Mouse (Mus musculus) urinary bladder, postnatal 14 days (tissue): ENCODE data around the gene Cmtm2a.
"Not testable (repeated sequence)": the region's sequence is repeated elsewhere in the genome, so short reads cannot be mapped to it uniquely, and the experiment has no call there.

ENCODE experiments used
- DNase-seq: peaks from one replicate; pipeline ENCODE4 v3.0.0; 2021; ENCODE audit warnings: low spot score

Gene Cmtm2a

DNA sequence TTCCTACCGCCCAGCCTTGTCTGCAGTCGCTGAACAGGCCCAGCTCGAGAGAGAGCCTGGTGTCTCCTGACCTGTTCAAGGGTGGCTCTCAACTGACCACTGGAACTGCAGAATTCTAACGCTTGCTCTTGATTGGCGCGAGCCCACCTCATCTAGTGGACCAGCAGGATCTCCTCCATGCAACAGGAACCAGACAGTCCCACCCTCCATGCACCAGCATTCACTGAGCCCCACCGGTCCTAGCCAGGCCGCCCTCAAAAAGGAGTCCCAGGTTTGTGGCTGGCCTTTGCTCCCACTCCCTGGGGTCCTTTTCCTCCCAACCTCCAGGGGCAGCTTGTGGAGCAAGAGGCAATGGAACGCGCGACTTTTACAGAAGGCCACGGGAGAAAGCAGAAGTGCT is at the start of gene Cmtm2a:
Cmtm2a (minus strand) TSS at position 101 of the 400 bp plus-strand sequence.
- not testable (repeated sequence) for DNase-seq

- no peak for DNase-seq
Measured at GRCm38 (mm10) chr8:104342426-104342825, 49.4 kb upstream of the Cmtm2a start.

DNA sequence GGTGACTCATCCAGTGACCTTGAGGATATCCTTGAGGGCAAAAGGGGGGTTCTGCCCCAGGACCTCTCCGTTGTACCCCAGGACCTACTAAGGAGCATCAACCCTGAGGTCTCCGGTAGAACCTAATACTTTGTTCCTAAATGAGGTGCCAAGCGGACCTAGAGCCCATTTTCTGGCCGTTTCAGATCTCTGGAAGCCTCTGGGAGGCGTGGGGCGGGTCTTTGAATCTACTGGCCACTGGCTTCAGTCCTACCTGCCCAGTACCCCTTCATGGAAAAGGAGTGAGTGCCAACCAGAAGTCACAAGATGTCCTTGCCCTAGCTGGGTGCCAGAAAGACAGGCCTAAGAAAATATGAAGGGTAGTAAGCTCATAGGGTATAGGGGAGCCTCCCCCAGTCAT is 48.7 kb upstream of the Cmtm2a start:
- no peak for DNase-seq

- peak; percentile 78 for DNase-seq
Measured at GRCm38 (mm10) chr8:104341106-104341561, 48.2 kb upstream of the Cmtm2a start.

DNA sequence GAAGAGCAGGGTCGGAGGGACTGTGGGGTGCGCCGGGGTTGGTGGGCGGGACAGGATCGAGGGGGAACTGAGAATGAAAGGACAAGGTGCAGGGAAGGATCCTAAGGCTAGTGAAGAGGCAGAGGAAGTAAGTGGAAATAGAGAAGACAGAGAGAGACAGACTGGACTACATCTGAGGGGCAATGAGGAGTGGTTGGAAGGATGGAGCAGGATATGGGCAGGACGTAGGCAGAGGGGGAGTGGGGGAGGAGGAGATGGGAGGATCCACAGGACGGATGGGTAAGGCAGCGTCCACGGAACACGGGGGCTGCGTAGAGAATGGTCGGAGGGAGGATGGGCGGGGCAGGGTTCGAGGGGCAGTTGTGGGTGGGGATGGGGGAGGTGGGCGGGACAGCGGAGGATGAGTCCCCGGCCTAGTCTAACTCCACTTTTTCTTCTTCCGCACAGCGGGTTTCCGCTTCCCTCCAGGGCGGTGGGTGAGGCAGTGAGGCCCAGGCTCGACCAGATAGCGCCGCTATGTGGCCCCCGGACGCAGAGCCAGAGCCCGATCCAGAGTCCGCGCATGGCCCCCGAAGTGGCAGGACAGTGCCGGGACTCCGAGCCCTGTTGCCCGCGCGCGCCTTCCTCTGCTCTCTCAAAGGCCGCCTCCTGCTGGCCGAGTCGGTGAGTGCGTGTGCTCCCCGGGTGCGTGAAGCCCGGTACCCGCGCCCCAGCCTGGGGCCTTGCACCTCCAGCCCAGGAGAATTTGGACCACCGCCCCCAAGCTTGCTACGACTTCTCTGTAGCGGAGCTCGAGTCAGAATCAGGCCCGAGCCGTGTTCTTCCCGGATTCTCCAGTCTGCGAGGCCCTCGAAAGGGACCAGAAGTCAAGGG is 47.5 kb upstream of the Cmtm2a start:
- DNase-seq, result peak; percentile 79

GRCm38 (mm10) chr8:104339983-104340232 is 46.9 kb upstream of the Cmtm2a start:
- no peak for DNase-seq

DNA sequence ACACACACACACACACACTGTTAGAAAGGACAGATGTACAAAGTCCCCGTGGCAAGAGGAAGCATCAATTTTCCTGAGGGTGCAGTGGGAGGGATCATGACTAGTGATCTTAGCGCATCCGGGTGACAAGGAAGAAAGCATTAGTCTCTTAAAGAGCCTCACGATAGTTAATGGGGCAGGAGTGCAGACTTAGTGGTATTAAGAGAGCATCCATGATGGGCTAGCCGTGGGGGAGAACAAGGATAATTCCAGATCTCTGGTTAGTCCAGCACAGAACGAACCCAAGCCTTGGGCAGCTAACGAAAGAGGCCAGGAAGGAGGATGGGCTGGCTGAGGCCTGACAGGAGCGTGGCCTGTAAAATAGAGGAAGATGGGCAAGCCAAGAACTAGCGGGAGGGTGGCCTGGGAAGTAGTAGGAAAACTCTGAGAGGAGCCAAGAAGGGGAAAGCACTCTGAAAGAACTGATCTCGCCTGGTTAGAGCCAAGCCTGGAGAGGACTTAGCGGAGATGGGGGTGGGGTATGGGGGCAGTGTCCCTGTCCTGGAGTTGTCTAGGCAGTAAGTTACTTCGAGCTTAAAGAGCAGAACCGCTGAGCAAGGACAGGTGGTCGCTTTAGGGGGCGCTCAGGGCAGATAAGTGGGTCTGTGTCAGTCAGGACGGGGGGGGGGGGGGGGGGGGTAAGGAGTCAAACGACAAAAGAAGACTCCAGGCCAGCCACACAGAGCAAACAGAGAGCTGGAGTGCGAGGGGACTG is 46.4 kb upstream of the Cmtm2a start, which contains the start of gene Cmtm3:
Cmtm3 (plus strand) TSS at position 182 of the 754 bp plus-strand sequence.
- no peak for DNase-seq

DNA sequence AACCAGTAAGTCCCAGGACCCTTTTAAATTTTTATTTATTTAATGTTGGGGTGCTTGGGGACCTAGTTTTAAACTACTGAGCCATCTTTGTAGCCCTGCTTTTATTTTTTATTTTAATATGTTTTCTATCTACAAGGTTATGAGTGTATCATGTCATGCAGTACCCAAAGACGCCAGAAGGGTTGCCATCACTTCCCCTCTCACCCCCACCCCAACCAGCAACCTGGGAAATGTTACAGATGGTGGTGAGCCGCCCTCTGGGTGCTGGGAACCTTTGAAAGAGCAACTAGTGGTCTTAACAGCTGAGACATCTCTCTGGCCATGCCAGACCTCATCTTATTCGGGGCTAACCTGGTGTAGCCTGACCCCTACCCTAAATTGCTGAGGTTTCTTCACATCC is 44.9 kb upstream of the Cmtm2a start:
- DNase-seq, result no peak

DNA sequence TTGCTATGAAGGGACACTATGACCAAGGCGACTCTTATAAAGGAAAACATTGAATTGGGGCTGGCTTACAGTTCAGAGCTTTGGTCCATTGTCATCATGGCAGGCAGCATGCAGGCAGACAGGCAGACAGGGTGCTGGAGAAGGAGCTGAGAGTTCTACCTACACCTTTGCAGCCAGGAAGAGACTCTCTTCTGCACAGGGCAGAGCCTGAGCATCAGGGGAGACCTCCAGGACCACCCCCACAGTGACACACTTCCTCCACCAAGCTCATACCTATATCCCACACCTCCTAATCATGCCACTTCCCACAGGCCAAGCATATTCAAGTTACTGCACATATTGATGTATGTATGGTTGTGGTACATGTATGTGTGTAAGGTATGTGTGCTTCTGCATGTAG is 43.8 kb upstream of the Cmtm2a start:
- DNase-seq, result no peak

- DNase-seq, result no peak
Measured at GRCm38 (mm10) chr8:104334196-104334595, 41.2 kb upstream of the Cmtm2a start.

- DNase-seq, result no peak
Measured at GRCm38 (mm10) chr8:104333786-104334185, 40.8 kb upstream of the Cmtm2a start.

- DNase-seq, result no peak
Measured at GRCm38 (mm10) chr8:104332665-104333631, 40.0 kb upstream of the Cmtm2a start.

GRCm38 (mm10) chr8:104321930-104322329 is 28.9 kb upstream of the Cmtm2a start, which contains the start of gene Cmtm2b:
Cmtm2b (plus strand) TSS chr8:104322230.
- not testable (repeated sequence) for DNase-seq

DNA sequence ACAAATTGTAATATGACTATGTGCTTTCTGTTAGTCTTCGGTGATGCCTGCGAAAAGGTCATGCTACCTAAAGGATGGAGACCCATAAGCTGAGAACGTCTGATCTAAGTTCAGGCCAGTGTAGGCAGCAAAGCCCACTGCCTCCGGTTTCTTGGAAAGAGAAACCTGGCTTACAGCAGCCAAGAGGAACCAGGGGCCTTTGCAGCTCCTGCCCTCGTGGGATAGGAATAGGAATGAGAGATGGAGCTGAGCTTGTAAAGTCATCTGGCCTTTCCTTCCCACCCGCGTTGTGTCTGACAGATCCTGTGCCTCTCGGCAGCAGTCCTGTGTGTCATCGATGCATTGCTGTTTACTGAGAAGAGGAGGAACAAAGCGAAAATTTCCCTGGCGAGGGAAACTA is 28.3 kb upstream of the Cmtm2a start, which contains the start of gene Gm11020:
Gm11020 (plus strand) TSS at position 301 of the 400 bp plus-strand sequence.
- DNase-seq, result not testable (repeated sequence)

- DNase-seq, result no peak
Measured at GRCm38 (mm10) chr8:104313311-104313710, 20.3 kb upstream of the Cmtm2a start.

DNA sequence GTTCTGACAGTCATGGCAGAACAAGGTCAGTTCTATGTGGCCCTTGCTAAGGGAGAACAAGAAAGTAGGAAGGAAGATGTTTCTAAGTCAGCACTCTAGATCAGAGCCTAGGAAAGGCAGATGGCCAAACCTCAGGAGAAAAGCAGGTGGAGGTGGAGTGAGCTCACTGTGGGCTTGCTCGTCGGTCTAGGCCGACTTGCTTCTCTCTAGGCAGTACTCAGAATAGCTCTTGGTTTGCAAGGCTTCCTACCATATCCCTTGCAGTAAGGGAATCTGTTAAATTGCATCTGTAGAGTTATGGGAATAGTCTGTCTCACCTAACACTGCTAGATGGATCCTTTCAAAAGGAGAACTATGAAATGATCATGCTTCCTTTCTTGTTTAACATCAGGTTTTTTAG is 19.0 kb upstream of the Cmtm2a start:
- DNase-seq, result not testable (repeated sequence)

DNA sequence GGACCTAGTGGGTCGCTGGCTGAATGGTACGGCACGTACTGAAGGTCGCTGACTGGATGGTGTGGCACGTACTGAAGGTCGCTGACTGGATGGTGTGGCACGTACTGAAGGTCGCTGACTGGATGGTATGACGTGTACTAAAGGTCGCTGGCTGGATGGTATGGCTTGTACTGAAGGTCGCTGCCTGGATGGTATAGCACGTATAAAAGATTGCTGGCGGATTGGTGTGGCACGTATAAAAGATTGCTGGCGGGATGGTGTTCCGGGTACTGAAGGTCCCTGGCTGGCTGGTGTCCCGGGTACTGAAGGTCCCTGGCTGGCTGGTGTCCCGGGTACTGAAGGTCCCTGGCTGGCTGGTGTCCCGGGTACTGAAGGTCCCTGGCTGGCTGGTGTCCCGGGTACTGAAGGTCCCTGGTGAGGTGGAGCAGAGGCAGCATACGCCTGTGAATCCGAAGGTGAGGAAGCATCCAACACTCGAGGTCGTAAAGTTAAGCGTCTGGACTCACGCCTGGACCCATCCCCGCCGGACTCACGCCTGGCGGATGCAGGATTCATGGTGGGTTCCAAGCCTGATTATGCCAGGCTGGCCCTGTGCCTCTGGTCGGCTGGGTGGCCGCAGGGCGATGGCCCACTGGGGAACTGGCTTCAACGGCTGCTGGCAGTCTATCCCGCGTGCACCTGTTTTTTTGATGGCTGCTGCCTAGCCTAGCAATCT is 16.6 kb upstream of the Cmtm2a start, which contains the start of the genes Gm45711 and Cmtm1:
Gm45711 (minus strand) TSS at position 641 of the 715 bp plus-strand sequence.
Cmtm1 (minus strand) TSS at position 705 of the 715 bp plus-strand sequence.
- not testable (repeated sequence) for DNase-seq

DNA sequence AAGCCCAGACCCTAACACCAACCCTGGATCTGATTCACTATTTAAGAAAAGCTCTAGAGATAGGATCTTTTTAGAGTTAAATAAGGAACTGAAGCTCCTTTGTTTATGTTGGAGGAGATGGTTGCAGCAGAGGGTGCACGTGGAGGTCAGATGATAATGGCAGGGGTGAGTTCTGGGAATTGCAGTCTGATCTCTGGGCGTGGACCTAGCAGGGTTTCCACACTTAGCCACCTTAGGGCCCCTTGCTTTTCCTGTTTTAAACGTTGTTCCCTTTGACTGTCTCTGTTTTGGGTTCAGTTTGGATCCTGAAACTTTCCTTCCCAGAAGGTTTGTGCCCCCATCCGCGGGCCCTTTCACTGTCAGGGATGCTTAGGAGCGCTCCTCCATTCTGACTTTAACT is 15.4 kb upstream of the Cmtm2a start:
- DNase-seq, result not testable (repeated sequence)

DNA sequence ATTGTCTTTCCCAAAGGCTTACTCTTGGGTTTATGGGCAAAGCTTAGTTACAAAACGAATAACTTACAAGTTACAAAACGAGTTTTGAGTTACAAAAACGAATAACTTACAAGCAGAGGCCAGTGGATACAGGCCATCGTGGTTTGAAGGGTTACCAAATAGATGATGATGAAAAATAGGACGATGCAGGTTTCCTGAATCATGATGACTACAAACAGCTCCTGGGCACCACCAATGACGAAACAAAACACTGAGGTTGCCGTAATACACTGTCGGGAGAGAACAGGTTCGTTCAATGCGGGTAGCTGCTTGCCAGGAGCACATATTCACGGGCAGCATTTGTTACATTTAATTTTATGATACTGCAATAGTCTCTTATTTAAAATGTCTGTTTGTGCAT is 12.0 kb upstream of the Cmtm2a start:
- no peak for DNase-seq

DNA sequence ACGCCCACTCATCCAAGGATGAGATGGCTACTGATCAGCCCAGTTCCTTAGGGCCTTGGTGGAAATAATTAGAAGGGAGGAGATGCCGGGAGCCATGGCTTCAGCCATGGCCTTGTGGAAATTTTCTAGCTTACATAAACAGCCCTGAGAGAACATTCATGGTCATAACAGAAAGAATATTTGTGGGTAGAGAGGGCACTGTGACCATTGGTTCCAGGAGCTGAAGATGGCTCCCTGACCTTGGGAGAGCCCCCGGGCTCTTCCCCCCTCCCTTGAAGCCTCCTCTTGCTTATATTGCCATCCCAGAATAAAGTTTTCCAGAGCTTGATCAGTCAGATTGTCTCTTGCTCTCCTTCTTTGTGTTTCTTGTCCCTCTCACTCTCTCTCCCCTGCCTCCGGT is 9.6 kb upstream of the Cmtm2a start:
- not testable (repeated sequence) for DNase-seq

GRCm38 (mm10) chr8:104301577-104301976 is 8.6 kb upstream of the Cmtm2a start:
- not testable (repeated sequence) for DNase-seq
